Mouse (Mus musculus): ENCODE measurements around the gene Zfp831. TPM values are rescaled to one million over a fixed set of nuclear protein-coding genes. Genes with fewer than 3 reads are reported as not detected.

The Zfp831 gene
- total RNA-seq, 2 experiments from 2014 or later: 16.8 to 18.3 TPM

DNA sequence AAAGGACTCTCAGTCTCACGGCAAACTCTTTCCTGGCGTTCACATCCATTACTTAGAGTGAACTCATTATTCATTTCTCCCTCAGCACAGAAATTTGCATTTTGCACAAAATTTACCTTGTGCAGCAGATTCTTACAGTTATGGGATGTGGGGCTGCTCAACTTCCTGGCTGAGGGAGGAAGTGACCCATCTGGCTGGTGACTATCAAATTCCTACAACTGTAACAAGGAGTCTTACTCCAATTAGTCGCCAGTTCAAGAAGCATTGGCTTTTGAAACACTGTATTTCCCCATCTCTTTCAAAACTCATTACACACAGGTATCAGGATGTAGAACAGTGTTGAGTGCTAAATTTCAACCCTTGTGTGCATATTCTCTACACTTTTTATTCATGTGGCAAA is 66.9 kb downstream of the Zfp831 start:
- DNase-seq (ENCODE audit: low spot score in 2 of 2): no peak
- intact Hi-C loops (cut with DNase I): no loop called here

DNA sequence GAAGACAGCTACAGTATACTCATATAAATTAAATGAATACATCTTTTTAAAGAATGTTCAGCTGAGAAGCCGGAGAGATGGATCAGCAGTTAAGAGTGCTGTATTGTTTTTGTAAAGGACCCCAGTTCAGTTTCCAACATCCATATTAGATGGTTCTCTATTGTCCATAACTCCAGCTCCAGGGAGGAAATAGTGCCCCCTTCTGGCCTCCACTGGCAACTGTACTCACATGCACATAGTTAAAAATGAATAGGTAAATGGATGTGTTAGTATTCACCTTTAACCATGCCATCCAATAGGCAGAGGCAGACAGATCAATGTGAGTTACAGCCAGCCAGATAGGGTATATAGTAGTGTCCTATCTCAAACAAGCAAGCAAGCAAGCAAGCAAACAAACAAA is 68.7 kb downstream of the Zfp831 start:
- no peak for DNase-seq (ENCODE audit: low spot score in 2 of 2)
- intact Hi-C loops (cut with DNase I): no loop called here

DNA sequence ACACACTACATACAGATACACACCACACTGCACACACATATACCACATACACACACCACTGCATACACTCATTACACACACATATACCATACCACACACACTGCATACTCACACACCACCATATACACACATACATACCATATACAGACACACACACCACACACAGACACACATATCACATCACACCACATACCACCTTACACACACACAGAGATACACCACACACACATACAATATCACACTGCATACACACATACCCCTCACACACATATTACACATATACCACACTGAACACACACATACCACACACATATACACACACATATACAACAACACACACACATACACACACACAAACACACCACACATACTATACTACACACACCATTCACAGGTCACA is 72.6 kb downstream of the Zfp831 start:
- intact Hi-C loops (cut with DNase I): no loop called here
- no peak for DNase-seq (ENCODE audit: low spot score in 2 of 2)

DNA sequence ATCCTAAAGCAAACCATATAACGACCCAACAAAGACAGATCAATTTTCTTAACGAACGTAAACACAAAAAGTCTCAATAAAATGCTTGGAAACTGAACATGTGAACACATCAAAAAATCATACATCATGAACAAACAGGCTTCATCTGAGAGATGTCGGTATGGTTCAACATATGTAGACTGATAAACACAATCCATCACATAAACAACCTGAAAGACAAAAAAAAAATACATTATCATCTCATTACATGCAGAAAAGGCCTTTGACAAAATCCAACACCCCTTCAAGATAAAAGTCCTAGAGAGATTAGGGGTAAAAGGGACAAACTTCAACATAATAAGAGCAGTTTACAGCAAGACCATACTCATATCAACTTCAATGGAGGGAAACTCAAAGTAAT is 74.5 kb downstream of the Zfp831 start:
- intact Hi-C loops (cut with DNase I): no loop called here
- no peak for DNase-seq (ENCODE audit: low spot score in 2 of 2)

DNA sequence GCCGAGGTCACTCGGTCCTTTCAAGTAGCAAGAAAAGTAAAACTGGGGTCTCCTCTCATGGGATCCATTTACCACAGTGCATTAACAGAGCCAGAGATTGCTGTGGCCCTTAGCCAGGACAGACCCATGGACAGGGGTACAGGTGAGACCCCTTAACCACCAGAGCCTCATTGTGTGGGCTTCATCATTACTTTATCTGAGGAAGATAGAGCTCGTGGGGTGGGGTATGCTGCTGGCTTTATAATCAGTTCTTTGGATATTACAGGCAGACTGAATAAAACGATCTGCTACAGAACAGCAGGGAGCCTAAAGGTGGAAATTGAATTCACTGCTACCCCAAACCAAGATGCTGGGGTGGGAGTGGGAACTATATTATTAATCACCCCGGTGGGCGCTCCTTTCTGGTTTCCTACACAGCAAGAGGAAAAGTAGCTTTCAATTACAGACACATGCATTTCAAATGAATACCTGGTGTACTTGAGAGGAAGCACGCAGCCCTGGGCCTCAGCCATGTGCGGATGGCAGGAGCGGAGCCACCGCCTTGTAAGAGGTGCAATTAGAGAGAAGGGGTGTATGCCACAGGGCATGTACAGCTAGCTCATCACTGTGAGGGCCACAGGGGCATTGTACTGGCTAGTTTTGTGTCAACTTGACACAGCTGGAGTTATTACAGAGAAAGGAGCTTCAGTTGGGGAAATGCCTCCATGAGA is 83.9 kb downstream of the Zfp831 start:
- intact Hi-C loops (cut with DNase I): no loop called here
- DNase-seq (ENCODE audit: low spot score in 2 of 2): no peak

DNA sequence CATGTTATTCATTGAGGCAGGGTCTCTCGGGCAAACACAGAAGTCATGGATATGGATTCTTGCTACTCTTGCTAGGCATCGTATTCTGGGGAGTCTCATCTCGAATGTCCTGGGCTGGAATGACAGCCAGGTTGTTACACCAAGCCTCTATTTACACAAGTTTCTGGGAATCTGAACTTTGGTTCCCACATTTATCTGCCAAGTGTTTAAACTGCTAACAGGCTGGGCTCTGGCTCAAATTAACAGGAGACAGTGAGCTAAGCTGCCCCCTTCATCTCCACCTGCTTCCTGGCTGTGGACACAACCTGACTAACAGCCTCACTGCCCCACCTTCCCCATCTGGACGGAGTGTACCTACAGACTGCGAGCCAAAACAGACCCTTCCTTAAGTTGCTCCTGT is 88.6 kb downstream of the Zfp831 start:
- intact Hi-C loops (cut with DNase I): no loop called here
- no peak for DNase-seq (ENCODE audit: low spot score in 2 of 2)

DNA sequence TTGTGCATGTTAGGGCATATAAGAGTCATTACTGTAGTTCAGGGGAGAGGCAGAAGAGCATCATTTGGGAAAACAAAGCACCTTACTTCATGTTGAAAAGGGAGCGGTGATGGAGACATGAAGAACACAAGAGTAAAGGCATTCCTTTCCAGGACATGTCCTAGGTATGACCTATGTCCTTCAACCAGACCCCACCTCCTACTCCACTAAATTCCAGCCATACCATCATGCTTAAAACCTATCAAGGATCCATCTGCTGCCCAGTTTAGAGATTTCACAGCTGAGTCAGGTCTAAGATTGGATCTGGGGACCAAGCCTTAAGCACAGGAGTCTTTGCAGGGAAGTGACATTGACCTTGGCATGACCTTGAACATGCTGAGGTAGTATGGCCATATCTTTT is 91.9 kb downstream of the Zfp831 start:
- intact Hi-C loops (cut with DNase I): no loop called here
- DNase-seq (ENCODE audit: low spot score in 2 of 2): no peak

DNA sequence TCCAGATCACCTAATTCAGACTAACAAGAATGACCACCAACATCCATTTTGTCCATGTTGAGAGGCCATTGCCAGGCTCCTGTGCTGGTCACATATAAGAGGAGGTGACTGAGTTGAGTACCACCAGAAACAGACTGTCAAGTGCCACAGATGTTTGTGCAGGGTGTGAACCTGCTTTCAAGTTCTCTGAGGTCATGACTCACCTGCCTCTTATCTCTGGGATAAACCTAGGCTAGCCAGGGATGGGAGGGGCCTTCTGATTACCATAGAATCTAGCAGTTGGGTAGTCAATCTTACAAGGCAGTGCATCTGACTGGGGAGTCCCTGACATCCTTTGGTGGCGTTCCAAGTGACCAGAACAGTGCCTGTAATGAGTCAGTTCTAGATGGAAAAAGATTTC is 103.8 kb downstream of the Zfp831 start:
- intact Hi-C loops (cut with DNase I): no loop called here
- no peak for DNase-seq (ENCODE audit: low spot score in 2 of 2)

DNA sequence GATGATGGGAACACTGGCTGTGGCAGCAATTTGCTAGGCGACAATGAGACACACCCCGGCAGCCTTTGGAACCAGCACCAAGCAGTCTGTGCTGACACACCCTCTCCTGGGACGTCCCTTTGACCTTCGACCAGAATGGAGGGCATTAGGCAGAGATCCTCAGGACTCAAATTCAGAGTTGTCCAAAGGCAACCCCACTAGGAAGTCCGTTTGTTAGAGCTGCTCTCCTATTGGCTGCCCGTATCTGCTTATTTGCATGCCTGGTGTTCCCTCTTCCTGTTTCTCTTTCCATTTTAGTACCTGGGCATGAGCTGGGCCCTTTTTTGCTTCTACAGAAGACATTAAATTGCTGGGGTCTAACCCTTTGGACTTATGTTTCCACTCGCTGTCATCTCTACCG is 105.0 kb downstream of the Zfp831 start:
- DNase-seq (ENCODE audit: low spot score in 2 of 2): no peak
- intact Hi-C loops (cut with DNase I): no loop called here

DNA sequence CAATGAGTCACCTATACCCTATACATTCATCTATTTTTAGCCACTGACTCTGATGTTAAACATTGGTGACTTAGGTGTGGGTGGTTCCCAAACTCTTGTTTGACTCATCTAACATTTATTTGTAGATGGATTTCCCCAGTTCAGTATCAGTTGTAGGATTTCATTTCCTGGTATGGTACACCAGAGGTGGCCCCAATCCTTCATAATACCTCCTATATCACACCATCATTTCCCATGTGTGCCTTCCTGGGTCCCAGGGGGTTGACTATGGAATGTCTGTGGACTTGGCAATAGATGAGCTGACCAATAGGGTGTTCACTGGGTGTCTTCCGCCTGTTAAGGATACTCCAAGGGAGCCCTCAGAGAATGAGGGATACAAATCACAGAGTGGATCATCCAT is 109.9 kb downstream of the Zfp831 start:
- intact Hi-C loops (cut with DNase I): no loop called here
- no peak for DNase-seq (ENCODE audit: low spot score in 2 of 2)

DNA sequence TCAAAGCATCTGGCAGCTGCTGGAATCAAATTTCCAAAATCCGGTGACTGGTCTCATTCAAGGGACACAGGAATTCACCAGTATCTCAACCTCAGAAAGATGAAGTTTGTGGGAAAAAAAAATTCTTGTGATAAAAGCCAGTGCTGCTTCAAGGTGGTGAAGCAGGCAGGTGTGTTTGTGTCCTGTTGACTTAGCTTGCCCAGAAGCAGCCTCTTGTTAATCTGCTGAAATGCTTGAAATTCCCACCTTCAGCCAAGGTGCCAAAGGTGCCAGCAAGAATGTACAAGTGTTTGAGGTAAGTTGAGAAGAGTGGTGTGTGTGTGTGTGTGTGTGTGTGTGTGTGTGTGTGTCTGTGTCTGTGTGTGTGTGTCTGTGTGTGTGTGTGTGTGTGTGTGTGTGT is 110.9 kb downstream of the Zfp831 start:
- DNase-seq (ENCODE audit: low spot score in 2 of 2): no peak
- intact Hi-C loops (cut with DNase I): no loop called here

DNA sequence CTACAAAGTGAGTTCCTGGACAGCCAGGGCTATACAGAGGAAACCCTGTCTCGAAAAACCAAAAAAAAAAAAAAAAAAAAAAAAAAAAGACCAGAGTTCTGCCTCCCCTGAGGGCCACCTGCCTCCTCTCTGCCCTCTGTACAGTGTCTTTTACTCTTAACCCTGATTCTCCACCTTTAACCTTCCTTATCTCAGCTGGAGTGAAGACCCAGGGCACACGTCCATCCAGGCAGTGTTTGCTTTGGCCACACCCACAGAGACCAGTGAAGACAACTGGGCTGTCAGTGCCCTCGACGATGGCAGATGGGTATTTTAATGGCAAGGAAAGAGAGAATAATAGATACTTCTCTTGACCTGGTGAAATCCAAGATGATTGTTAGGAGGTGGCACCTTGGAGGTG is 115.9 kb downstream of the Zfp831 start:
- intact Hi-C loops (cut with DNase I): no loop called here
- no peak for DNase-seq (ENCODE audit: low spot score in 2 of 2)

Other genes with a start within 250 kb of the Zfp831 start
- gene Nelfcd, start 227.7 kb upstream of the Zfp831 start, total RNA-seq (2021): 10 to 100 TPM; 45.0 to 46.0 TPM
- 10 to 100 TPM; 27.4 to 31.6 TPM for gene Ctsz, start 204.5 kb upstream of the Zfp831 start, total RNA-seq (2021)
- gene Tubb1, start 192.8 kb upstream of the Zfp831 start, total RNA-seq (2021): not detected
- 100 to 1,000 TPM; 323 to 342 TPM for gene Atp5e, start 179.4 kb upstream of the Zfp831 start, total RNA-seq (2021)
- 10 to 100 TPM; 44.1 to 44.4 TPM for gene Prelid3b, start 170.5 kb upstream of the Zfp831 start, total RNA-seq (2021)
- 1 to 10 TPM; 4.3 to 7.1 TPM for gene Edn3, start 117.1 kb downstream of the Zfp831 start, total RNA-seq (2021)